Mouse (Mus musculus): ENCODE measurements around the gene Spin2d.
"Not testable (repeated sequence)": the region's sequence is repeated elsewhere in the genome, so short reads cannot be mapped to it uniquely, and the experiment has no call there.

Gene Spin2d

GRCm38 (mm10) chrX:73176889-73177288, at the start of gene Spin2d:
Gene Spin2d, minus strand, starts transcription at chrX:73176989.
- not testable (repeated sequence) for H3K36me3 ChIP-seq (ENCODE audit: insufficient read depth, low read length); H3K4me3 ChIP-seq (replicated peaks; ENCODE audit: low read length); H3K4me1 ChIP-seq (replicated peaks; ENCODE audit: low read depth, low read length); H3K9me3 ChIP-seq (ENCODE audit: low read length); H3K27me3 ChIP-seq (ENCODE audit: insufficient read depth, low read length)

GRCm38 (mm10) chrX:73225365-73225764, 48.6 kb upstream of the Spin2d start:
- H3K9me3 ChIP-seq (ENCODE audit: low read length) = no peaks in the 10 kb centered on the region
- no peaks in the 10 kb centered on the region for H3K36me3 ChIP-seq (ENCODE audit: insufficient read depth, low read length)
- H3K4me1 ChIP-seq (replicated peaks; ENCODE audit: low read depth, low read length) = no peaks in the 10 kb centered on the region
- H3K27me3 ChIP-seq (ENCODE audit: insufficient read depth, low read length) = no peaks in the 10 kb centered on the region
- no peak for TF ChIP-seq POU5F1 (IDR thresholded peaks at IDR 0.05; ENCODE audit: borderline replicate concordance, low read length)
- no peak for TF ChIP-seq NANOG (IDR thresholded peaks at IDR 0.05; ENCODE audit: borderline replicate concordance, low read length)
- no peak for TF ChIP-seq CTCF (conservative IDR thresholded peaks at IDR 0.05; ENCODE audit: low read length)
- H3K4me3 ChIP-seq (replicated peaks; ENCODE audit: low read length) = no peak overlapping the region

DNA sequence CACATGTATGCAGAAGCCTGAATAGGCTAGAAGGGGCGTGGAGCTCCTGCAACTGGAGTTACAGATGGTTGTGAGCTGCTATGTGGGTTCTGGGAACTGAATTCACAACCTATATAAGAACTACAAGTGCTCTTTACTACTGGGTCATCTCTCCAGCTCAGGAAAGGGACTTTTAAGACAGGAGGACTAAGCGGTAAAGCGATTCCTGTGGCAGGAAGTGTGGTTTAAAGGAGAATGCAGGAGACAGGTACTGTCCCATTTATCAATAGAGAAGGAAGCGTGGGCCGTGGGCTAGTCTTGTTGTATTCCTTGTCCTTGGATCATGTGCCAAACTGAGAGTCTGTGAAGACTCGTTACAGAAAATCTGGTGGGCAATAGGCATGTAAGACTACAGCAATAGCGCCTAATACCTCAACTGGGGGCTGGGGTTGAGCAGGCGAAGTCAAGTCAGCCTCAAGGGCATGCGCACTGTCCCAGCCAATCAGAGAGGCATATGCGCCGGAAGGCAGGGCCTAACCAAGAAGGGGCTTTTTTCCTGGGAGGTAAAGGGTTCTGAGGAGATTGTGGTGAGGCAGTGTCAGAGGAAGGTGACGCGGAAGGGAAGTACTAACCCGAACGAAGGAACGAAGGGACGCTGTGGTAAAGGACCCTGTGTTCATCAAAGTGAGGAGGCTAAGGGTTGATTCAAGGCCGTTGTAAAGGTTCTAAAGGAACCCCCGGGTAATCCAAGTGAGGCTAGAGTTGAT, 37.2 kb upstream of the Spin2d start, which contains the start of gene Xlr4b:
Xlr4b (plus strand) TSS at position 515 of the 746 bp plus-strand sequence.
- H3K4me1 ChIP-seq (replicated peaks; ENCODE audit: low read depth, low read length); H3K36me3 ChIP-seq (ENCODE audit: insufficient read depth, low read length); H3K27me3 ChIP-seq (ENCODE audit: insufficient read depth, low read length); H3K9me3 ChIP-seq (ENCODE audit: low read length); H3K4me3 ChIP-seq (replicated peaks; ENCODE audit: low read length): not testable (repeated sequence)

DNA sequence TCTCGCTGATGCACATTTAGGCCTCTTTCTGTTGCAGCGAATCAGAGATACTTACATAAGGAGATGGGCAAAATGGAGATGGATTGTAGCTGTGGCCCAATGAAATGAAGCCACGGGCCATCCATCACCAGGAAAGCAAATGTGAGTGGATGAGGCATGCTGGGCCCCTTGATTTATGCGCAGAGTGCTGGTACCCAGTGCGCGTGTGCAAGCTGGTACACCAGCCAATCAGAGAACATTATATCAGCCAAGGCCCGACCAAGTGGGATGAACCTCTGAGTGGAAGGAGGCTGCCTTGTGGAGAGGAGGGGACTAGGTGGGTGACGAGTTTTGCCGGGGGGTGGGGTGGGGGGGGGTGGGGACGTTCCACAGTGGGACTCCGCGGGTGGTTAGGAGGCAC, 15.1 kb upstream of the Spin2d start, which contains the start of gene Xlr3b:
Xlr3b (plus strand) TSS at position 274 of the 400 bp plus-strand sequence.
- not testable (repeated sequence) for H3K9me3 ChIP-seq (ENCODE audit: low read length); H3K4me3 ChIP-seq (replicated peaks; ENCODE audit: low read length); H3K27me3 ChIP-seq (ENCODE audit: insufficient read depth, low read length); H3K36me3 ChIP-seq (ENCODE audit: insufficient read depth, low read length); H3K4me1 ChIP-seq (replicated peaks; ENCODE audit: low read depth, low read length)

DNA sequence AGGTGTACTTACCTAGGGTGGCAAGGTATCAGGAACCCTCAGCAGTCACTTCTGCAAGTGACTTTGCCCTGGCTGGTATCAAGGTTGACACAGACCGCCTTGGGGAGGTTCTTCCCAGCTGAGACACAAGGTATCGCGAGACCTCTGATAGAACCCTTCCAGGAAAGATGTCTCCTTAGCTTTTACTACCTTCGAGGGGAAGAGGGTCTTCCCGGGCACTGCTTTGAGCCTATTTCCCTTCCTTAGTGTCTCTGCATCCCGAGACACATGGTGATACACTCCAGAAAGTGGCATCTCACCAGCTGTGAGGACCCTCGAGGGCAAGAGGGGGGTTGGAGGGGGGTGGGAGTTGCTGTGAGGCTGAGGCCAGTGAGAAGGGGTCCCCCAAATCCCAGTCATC, 27.4 kb downstream of the Spin2d start, which contains the start of gene DXBay18:
DXBay18 (minus strand) TSS at position 101 of the 400 bp plus-strand sequence.
- H3K36me3 ChIP-seq (ENCODE audit: insufficient read depth, low read length); H3K27me3 ChIP-seq (ENCODE audit: insufficient read depth, low read length): not testable (repeated sequence)

GRCm38 (mm10) chrX:73148496-73148895, 28.3 kb downstream of the Spin2d start, which contains the start of gene Xlr5b:
Gene Xlr5b, plus strand, starts transcription at chrX:73148796.
- H3K4me3 ChIP-seq (replicated peaks; ENCODE audit: low read length); H3K4me1 ChIP-seq (replicated peaks; ENCODE audit: low read depth, low read length); H3K27me3 ChIP-seq (ENCODE audit: insufficient read depth, low read length); H3K36me3 ChIP-seq (ENCODE audit: insufficient read depth, low read length); H3K9me3 ChIP-seq (ENCODE audit: low read length): not testable (repeated sequence)

More for the DNA sequence above, 27.4 kb downstream of the Spin2d start, which contains the start of gene DXBay18:
- H3K4me1 ChIP-seq (replicated peaks; ENCODE audit: low read depth, low read length); H3K4me3 ChIP-seq (replicated peaks; ENCODE audit: low read length); H3K9me3 ChIP-seq (ENCODE audit: low read length): not testable (repeated sequence)

- H3K9me3 ChIP-seq (ENCODE audit: low read length); H3K27me3 ChIP-seq (ENCODE audit: insufficient read depth, low read length); H3K4me3 ChIP-seq (replicated peaks; ENCODE audit: low read length); H3K4me1 ChIP-seq (replicated peaks; ENCODE audit: low read depth, low read length); H3K36me3 ChIP-seq (ENCODE audit: insufficient read depth, low read length): not testable (repeated sequence)
Observed at GRCm38 (mm10) chrX:73143218-73143618, 33.6 kb downstream of the Spin2d start.

All from E14TG2a.4 (cell line).